Mouse (Mus musculus): ENCODE measurements at regions not wholly inside any gene's neighbourhood (a gene's known extent, or its start where the extent isn't known, plus 50 kb on each side); places are given as distances from the start of the nearest gene placed in this dataset.
A peak's percentile ranks its signal among the peaks of the same experiment; 100 is the strongest.

DNA sequence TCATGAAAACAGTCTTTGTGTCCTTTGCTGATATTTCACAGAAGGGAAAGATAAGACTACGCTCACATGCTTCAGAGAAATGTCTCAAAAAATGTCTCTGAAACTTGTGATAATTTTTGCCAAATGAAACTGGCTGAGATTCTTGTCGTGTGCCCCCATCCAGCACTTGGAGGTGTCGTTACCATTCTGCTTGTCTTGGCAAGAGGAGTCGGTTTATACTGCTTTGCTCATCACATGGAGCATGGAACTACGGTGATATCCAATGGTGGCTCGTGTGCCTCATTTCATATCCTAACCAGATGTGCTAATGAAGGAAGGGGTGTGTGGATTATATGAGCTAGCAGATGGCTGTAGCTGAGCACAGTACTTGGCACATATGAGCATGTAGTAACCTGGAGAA, 169.4 kb upstream of the Etaa1 start:
- TF ChIP-seq POLR2A (IDR thresholded peaks at IDR 0.05; ENCODE audit: insufficient read depth, low read depth, low read length) (no peak), CTCF (IDR thresholded peaks at IDR 0.05) (no peak), EP300 (IDR thresholded peaks at IDR 0.05; ENCODE audit: insufficient read depth, low read depth, low read length) (no peak)
- Histone ChIP-seq H3K4me1 (ENCODE audit: control insufficient read depth, insufficient read depth, low read length) (no peaks in the 10 kb centered on the region; the same call in 1 of the 2 replicates), H3K9ac (ENCODE audit: low read depth, low read length) (no peak overlapping the region), H3K4me3 (no peak overlapping the region), H3K36me3 (ENCODE audit: control insufficient read depth, insufficient read depth, low read length) (no peaks in the 10 kb centered on the region), H3K79me2 (replicated peaks; ENCODE audit: control insufficient read depth, insufficient read depth, low read length) (no peaks in the 10 kb centered on the region), H3K27ac (no peak overlapping the region), H3K27me3 (ENCODE audit: control insufficient read depth, insufficient read depth, low read length) (no peaks in the 10 kb centered on the region)
- WGBS: 58% methylated on average over 6 of the region's 6 CpGs
- intact Hi-C loops (cut with DNase I): no loop called here
- DNase-seq: peak in 1 of 2 experiments; percentile 3

DNA sequence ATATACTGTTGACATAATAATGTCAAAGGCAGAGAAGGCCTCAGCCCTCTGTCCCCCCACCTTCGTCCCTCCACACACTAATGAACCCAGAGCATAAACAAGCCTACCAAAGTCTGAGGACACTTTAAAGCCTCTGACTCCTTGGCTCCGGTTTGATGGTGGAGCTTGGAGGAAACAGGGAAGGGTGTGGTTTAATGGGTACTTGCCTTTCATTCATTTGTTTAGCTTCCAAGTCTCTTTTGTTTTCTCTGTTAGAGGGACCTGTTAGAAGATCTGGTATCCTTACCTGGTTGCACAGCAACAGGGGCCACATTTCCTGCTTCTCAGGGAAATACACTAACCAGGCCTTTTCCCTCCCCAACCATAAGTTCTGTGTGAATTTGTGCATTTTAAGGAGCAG, 168.9 kb upstream of the Etaa1 start:
- Histone ChIP-seq H3K27ac (no peak overlapping the region), H3K36me3 (ENCODE audit: control insufficient read depth, insufficient read depth, low read length) (no peaks in the 10 kb centered on the region), H3K4me3 (no peak overlapping the region), H3K4me1 (ENCODE audit: control insufficient read depth, insufficient read depth, low read length) (no peaks in the 10 kb centered on the region; the same call in 1 of the 2 replicates), H3K79me2 (replicated peaks; ENCODE audit: control insufficient read depth, insufficient read depth, low read length) (no peaks in the 10 kb centered on the region), H3K27me3 (ENCODE audit: control insufficient read depth, insufficient read depth, low read length) (no peaks in the 10 kb centered on the region), H3K9ac (ENCODE audit: low read depth, low read length) (no peak overlapping the region)
- TF ChIP-seq POLR2A (IDR thresholded peaks at IDR 0.05; ENCODE audit: insufficient read depth, low read depth, low read length): no peak
- TF ChIP-seq CTCF (IDR thresholded peaks at IDR 0.05): no peak
- TF ChIP-seq EP300 (IDR thresholded peaks at IDR 0.05; ENCODE audit: insufficient read depth, low read depth, low read length): no peak
- 55% methylated on average over 2 of the region's 2 CpGs for WGBS
- intact Hi-C loops (cut with DNase I): no loop called here
- DNase-seq: no peak

GRCm38 (mm10) chr11:18115693-18116450, 162.2 kb upstream of the Etaa1 start:
- no peak overlapping the region for H3K27ac ChIP-seq
- peak; percentile 25 to 45 for DNase-seq
- TF ChIP-seq EP300 (IDR thresholded peaks at IDR 0.05; ENCODE audit: insufficient read depth, low read depth, low read length) (no peak), POLR2A (IDR thresholded peaks at IDR 0.05; ENCODE audit: insufficient read depth, low read depth, low read length) (no peak), CTCF (IDR thresholded peaks at IDR 0.05) (no peak)
- no peak overlapping the region for H3K9ac ChIP-seq (ENCODE audit: low read depth, low read length)
- no peaks in the 10 kb centered on the region for H3K27me3 ChIP-seq (ENCODE audit: control insufficient read depth, insufficient read depth, low read length)
- no peaks in the 10 kb centered on the region for H3K36me3 ChIP-seq (ENCODE audit: control insufficient read depth, insufficient read depth, low read length)
- 59% methylated on average over 9 of the region's 9 CpGs for WGBS
- no peaks in the 10 kb centered on the region for H3K79me2 ChIP-seq (replicated peaks; ENCODE audit: control insufficient read depth, insufficient read depth, low read length)
- H3K4me1 ChIP-seq (ENCODE audit: control insufficient read depth, insufficient read depth, low read length): no peaks in the 10 kb centered on the region
- intact Hi-C loops (cut with DNase I): no loop called here
- no peak overlapping the region for H3K4me3 ChIP-seq

- Histone ChIP-seq H3K36me3 (ENCODE audit: control insufficient read depth, insufficient read depth, low read length) (no peaks in the 10 kb centered on the region), H3K79me2 (replicated peaks; ENCODE audit: control insufficient read depth, insufficient read depth, low read length) (no peaks in the 10 kb centered on the region), H3K27ac (no peak overlapping the region), H3K9ac (ENCODE audit: low read depth, low read length) (no peak overlapping the region), H3K27me3 (ENCODE audit: control insufficient read depth, insufficient read depth, low read length) (no peaks in the 10 kb centered on the region), H3K4me3 (no peak overlapping the region), H3K4me1 (ENCODE audit: control insufficient read depth, insufficient read depth, low read length) (no peaks in the 10 kb centered on the region)
- intact Hi-C loops (cut with DNase I): no loop called here
- WGBS: 70% methylated on average over 3 of the region's 3 CpGs
- no peak for DNase-seq
- TF ChIP-seq EP300 (IDR thresholded peaks at IDR 0.05; ENCODE audit: insufficient read depth, low read depth, low read length) (no peak), CTCF (IDR thresholded peaks at IDR 0.05) (no peak), POLR2A (IDR thresholded peaks at IDR 0.05; ENCODE audit: insufficient read depth, low read depth, low read length) (no peak)
Observed at GRCm38 (mm10) chr11:18102841-18103240, 149.2 kb upstream of the Etaa1 start.

- intact Hi-C loops (cut with DNase I): no loop called here
- no peaks in the 10 kb centered on the region for H3K27me3 ChIP-seq (ENCODE audit: control insufficient read depth, insufficient read depth, low read length)
- TF ChIP-seq POLR2A (IDR thresholded peaks at IDR 0.05; ENCODE audit: insufficient read depth, low read depth, low read length): no peak
- no peak overlapping the region for H3K9ac ChIP-seq (ENCODE audit: low read depth, low read length)
- no peak for DNase-seq
- H3K4me3 ChIP-seq: no peak overlapping the region
- H3K79me2 ChIP-seq (replicated peaks; ENCODE audit: control insufficient read depth, insufficient read depth, low read length): no peaks in the 10 kb centered on the region
- no peaks in the 10 kb centered on the region for H3K4me1 ChIP-seq (ENCODE audit: control insufficient read depth, insufficient read depth, low read length)
- no peaks in the 10 kb centered on the region for H3K36me3 ChIP-seq (ENCODE audit: control insufficient read depth, insufficient read depth, low read length)
- H3K27ac ChIP-seq: no peak overlapping the region
- WGBS: 71% methylated on average over 4 of the region's 4 CpGs
Observed at GRCm38 (mm10) chr11:18075840-18076435, 122.3 kb upstream of the Etaa1 start.

- 59% methylated on average over 4 of the region's 4 CpGs for WGBS
- no peak overlapping the region for H3K9ac ChIP-seq (ENCODE audit: low read depth, low read length)
- H3K36me3 ChIP-seq (ENCODE audit: control insufficient read depth, insufficient read depth, low read length): no peaks in the 10 kb centered on the region
- no peaks in the 10 kb centered on the region for H3K4me1 ChIP-seq (ENCODE audit: control insufficient read depth, insufficient read depth, low read length)
- H3K27me3 ChIP-seq (ENCODE audit: control insufficient read depth, insufficient read depth, low read length): no peaks in the 10 kb centered on the region
- peak; percentile 17 to 26 for DNase-seq
- no peaks in the 10 kb centered on the region for H3K79me2 ChIP-seq (replicated peaks; ENCODE audit: control insufficient read depth, insufficient read depth, low read length)
- no peak overlapping the region for H3K27ac ChIP-seq
- TF ChIP-seq CTCF (IDR thresholded peaks at IDR 0.05) (no peak), POLR2A (IDR thresholded peaks at IDR 0.05; ENCODE audit: insufficient read depth, low read depth, low read length) (no peak), EP300 (IDR thresholded peaks at IDR 0.05; ENCODE audit: insufficient read depth, low read depth, low read length) (no peak)
- intact Hi-C loops (cut with DNase I): no loop called here
- no peak overlapping the region for H3K4me3 ChIP-seq
Observed at GRCm38 (mm10) chr11:18070586-18071306, 117.1 kb upstream of the Etaa1 start.
